Mouse (Mus musculus) ovary, postnatal 14 days (tissue): ENCODE measurements at regions not wholly inside any gene's neighbourhood (a gene's known extent, or its start where the extent isn't known, plus 50 kb on each side); places are given as distances from the start of the nearest gene placed in this dataset.

Experiments
- DNase-seq: peaks from one replicate; pipeline ENCODE4 v3.0.0; 2022; ENCODE audit warnings: low spot score

DNA sequence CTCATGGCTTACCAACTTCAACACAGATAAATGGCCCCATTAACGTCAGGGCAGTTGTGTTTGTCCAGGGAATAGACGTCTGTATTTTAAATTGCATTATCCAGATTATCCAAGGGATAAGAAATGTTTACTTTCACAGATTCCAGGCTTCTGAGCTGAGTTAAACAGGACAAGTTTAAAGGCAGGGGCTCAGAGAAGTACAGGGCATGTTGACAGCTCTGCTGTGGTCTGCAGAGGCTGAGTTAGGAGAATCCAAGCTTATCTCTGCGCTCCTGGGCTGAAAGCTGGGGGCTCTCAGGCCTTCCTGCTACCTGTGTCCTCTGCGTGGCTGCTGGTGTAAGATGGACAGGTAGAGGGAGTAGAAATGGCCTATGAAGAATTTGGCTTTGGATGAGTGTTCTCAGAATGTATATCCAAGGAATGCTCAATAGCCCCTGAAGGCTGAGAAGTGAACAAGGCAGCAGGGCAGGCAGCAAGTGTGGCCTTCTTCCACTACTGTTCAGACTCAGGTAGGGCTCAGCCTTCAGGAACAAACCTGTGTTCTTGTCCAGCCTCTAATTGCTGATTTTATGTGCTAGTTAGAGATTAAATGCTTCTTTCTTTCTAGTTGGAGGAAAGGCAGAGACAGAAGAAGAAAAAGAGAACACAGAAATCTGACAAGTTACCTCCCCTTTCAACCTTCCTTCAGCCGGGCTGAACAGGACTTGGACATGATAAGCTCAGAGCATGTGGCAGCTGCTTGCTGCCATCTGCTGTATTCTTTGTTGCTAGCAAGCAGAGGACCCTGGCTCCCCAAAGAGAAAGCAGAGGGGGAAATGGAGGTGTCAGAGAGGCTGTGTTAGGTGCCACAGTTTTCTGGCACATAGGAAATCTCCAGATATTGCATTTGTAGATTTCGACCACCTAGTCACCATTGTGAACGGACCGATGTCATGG is 77.9 kb upstream of the Grem2 start:
- peak; percentile 15 for DNase-seq

- no peak for DNase-seq
These were observed 70.9 kb upstream of the Grem2 start for GRCm38 (mm10) chr1:174992520-174992919.

- DNase-seq = no peak
These were observed 67.0 kb upstream of the Grem2 start for GRCm38 (mm10) chr1:174988590-174988989.

- DNase-seq = no peak
These were observed 50.3 kb upstream of the Grem2 start for GRCm38 (mm10) chr1:174971895-174972294.
